Comparison of ENCODE assay signal across 26 mouse cellular contexts in the genomic region with DNA sequence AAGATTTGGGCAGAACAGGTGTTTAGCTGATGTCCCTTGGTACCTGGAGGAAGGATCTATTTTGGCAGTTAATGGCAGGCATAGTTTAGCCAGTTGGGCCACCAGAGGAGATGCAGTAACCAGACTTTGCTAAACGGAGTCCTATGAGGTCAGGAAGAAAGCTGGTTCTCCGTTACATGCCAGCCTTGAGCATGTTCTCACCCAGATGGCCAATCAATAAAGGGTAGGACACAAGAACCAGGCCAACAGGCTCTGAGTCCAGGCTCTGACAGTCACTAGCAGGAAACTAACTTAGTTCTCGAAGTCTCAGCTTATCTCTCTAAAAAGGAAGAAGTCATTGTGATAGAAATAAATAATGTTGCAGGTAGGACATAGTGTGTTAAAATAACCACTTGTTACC.
DNase-seq lines count a peak whose midpoint lies in the region; ATAC-seq and TF ChIP-seq lines count a peak whose summit lies in the region.
"Had no signal": no experiment of that assay in that cellular context is flagged by ENCODE, and none has a peak within 500 bp of the region (broad histone marks: within the 10 kb centered on the region; RNA-seq: fewer than 3 reads in every experiment).

No protein-coding gene starts in this region.

- no peak for ATAC-seq in midbrain, embryonic 13.5 days
- no peak for ATAC-seq in midbrain, postnatal 0 days (ENCODE audit: low FRiP score)
- ATAC-seq in neural tube, embryonic 11.5 days (ENCODE audit: insufficient read depth, low FRiP score, low TSS enrichment): peak; percentile 16; the same call in 1 of the 2 replicates
- ATAC-seq: forebrain, postnatal 0 days; intestine, postnatal 0 days; Patski had no signal

- intact Hi-C loops in heart, postnatal 10 days (cut with DNase I): no loop called here

- H3K36me3 ChIP-seq in midbrain, embryonic 13.5 days: no peaks in the 10 kb centered on the region
- no peaks in the 10 kb centered on the region for H3K36me3 ChIP-seq in midbrain, postnatal 0 days (ENCODE audit: insufficient read depth, low read length)
- H3K36me3 ChIP-seq in neural tube, embryonic 11.5 days (ENCODE audit: control insufficient read depth, insufficient read depth, low read length): no peaks in the 10 kb centered on the region
- H3K36me3 ChIP-seq: embryonic facial prominence, embryonic 15.5 days; forebrain, embryonic 12.5 days; heart, embryonic 12.5 days; liver, embryonic 15.5 days; lung, embryonic 15.5 days; midbrain, embryonic 12.5 days had no signal

- H3K27ac ChIP-seq in midbrain, embryonic 13.5 days: 0 out of 2 replicates have a peak overlapping the region, but pooled peaks have one; percentile 2
- H3K27ac ChIP-seq in midbrain, postnatal 0 days (ENCODE audit: low read depth, low read length): no peak overlapping the region
- H3K27ac ChIP-seq in neural tube, embryonic 11.5 days (ENCODE audit: low read depth, low read length): no peak overlapping the region
- H3K27ac ChIP-seq: embryonic facial prominence, embryonic 15.5 days; forebrain, embryonic 12.5 days; liver, embryonic 15.5 days; lung, embryonic 15.5 days; midbrain, embryonic 12.5 days had no signal

- 82% methylated on average over 3 of the region's 3 CpGs for WGBS in midbrain, embryonic 13.5 days
- 81% methylated on average over 3 of the region's 3 CpGs for WGBS in midbrain, postnatal 0 days
- WGBS in neural tube, embryonic 11.5 days: 49% methylated on average over 3 of the region's 3 CpGs

- H3K9me3 ChIP-seq in midbrain, embryonic 13.5 days: no peaks in the 10 kb centered on the region
- H3K9me3 ChIP-seq in midbrain, postnatal 0 days (ENCODE audit: low read length): no peaks in the 10 kb centered on the region
- H3K9me3 ChIP-seq in neural tube, embryonic 11.5 days (ENCODE audit: control insufficient read depth, low read length): no peaks in the 10 kb centered on the region
- H3K9me3 ChIP-seq: embryonic facial prominence, embryonic 15.5 days; forebrain, embryonic 12.5 days; heart, embryonic 12.5 days; liver, embryonic 15.5 days; lung, embryonic 15.5 days; midbrain, embryonic 12.5 days had no signal

- no peak overlapping the region for H3K4me3 ChIP-seq in midbrain, embryonic 13.5 days (replicated peaks)
- no peak overlapping the region for H3K4me3 ChIP-seq in midbrain, postnatal 0 days (ENCODE audit: low read depth, low read length)
- H3K4me3 ChIP-seq in neural tube, embryonic 11.5 days (ENCODE audit: low read depth, low read length): no peak overlapping the region
- H3K4me3 ChIP-seq: embryonic facial prominence, embryonic 15.5 days; forebrain, embryonic 12.5 days; heart, embryonic 12.5 days; liver, embryonic 15.5 days; lung, embryonic 15.5 days; midbrain, embryonic 12.5 days had no signal

- H3K4me2 ChIP-seq in midbrain, embryonic 13.5 days (replicated peaks): no peak overlapping the region
- H3K4me2 ChIP-seq in midbrain, postnatal 0 days (ENCODE audit: low read depth, low read length, poor library complexity, severe bottlenecking): no peak overlapping the region
- no peak overlapping the region for H3K4me2 ChIP-seq in neural tube, embryonic 11.5 days (ENCODE audit: low read depth)
- H3K4me2 ChIP-seq: embryonic facial prominence, embryonic 15.5 days; forebrain, embryonic 12.5 days; heart, embryonic 12.5 days; liver, embryonic 15.5 days; lung, embryonic 15.5 days; midbrain, embryonic 12.5 days had no signal

- H3K9ac ChIP-seq in midbrain, embryonic 13.5 days (replicated peaks): no peak overlapping the region
- H3K9ac ChIP-seq in midbrain, postnatal 0 days (replicated peaks; ENCODE audit: low read length, poor library complexity, severe bottlenecking): no peak overlapping the region
- no peak overlapping the region for H3K9ac ChIP-seq in neural tube, embryonic 11.5 days (ENCODE audit: low read length)
- H3K9ac ChIP-seq: embryonic facial prominence, embryonic 15.5 days; forebrain, embryonic 12.5 days; forebrain, postnatal 0 days; heart, embryonic 12.5 days; liver, embryonic 15.5 days; lung, embryonic 15.5 days; midbrain, embryonic 12.5 days had no signal

- no peak for TF ChIP-seq CTCF in midbrain, postnatal 0 days (IDR thresholded peaks at IDR 0.05)

- DNase-seq in embryo, embryonic 10 days (ENCODE audit: low spot score): peak; percentile 23
- no peak for DNase-seq in embryo, embryonic 10.5 days (ENCODE audit: low spot score)
- peak; percentile 18 to 20 for DNase-seq in heart, postnatal 10 days
- DNase-seq in heart, postnatal 4 days: no peak
- DNase-seq in midbrain, postnatal 0 days (ENCODE audit: low spot score): no peak
- DNase-seq in neural tube, embryonic 11.5 days (ENCODE audit: low spot score): no peak
- no peak for DNase-seq in thymus, postnatal 36 days
- DNase-seq: cerebellum, adult 11-12 months; cerebellum, adult 9-11 months; forebrain, postnatal 0 days; heart, postnatal 36 days; kidney, adult 9 months; liver; right cerebral cortex, adult 18-20 months; spleen, adult 18-20 months; thymus, postnatal 14 days had no signal

- peaks cover 30% of the 10 kb centered on the region for H3K4me1 ChIP-seq in midbrain, embryonic 13.5 days (replicated peaks)
- no peaks in the 10 kb centered on the region for H3K4me1 ChIP-seq in midbrain, postnatal 0 days (ENCODE audit: insufficient read depth, low read length)
- peaks cover 11% of the 10 kb centered on the region for H3K4me1 ChIP-seq in neural tube, embryonic 11.5 days (ENCODE audit: control insufficient read depth, insufficient read depth, low read length)
- H3K4me1 ChIP-seq: embryonic facial prominence, embryonic 15.5 days; liver, embryonic 15.5 days had no signal

- no peaks in the 10 kb centered on the region for H3K27me3 ChIP-seq in midbrain, embryonic 13.5 days
- no peaks in the 10 kb centered on the region for H3K27me3 ChIP-seq in midbrain, postnatal 0 days (ENCODE audit: insufficient read depth, low read length)
- H3K27me3 ChIP-seq in neural tube, embryonic 11.5 days (ENCODE audit: control insufficient read depth, insufficient read depth, low read length): no peaks in the 10 kb centered on the region
- H3K27me3 ChIP-seq: CH12.LX; embryonic facial prominence, embryonic 15.5 days; heart, embryonic 12.5 days; liver, embryonic 15.5 days; lung, embryonic 15.5 days; Patski had no signal

Comparison
In these comparisons a context has a peak if more than half of its experiments do, and no peak if none do; other contexts are left out.
1. DNase-seq: peak in embryo, embryonic 10 days (single experiment) and heart, postnatal 10 days (2 of 2); none in embryo, embryonic 10.5 days (single experiment), heart, postnatal 4 days (single experiment), midbrain, postnatal 0 days (single experiment), neural tube, embryonic 11.5 days (single experiment) and thymus, postnatal 36 days (0 of 2).